Mouse (Mus musculus) brown adipose tissue, adult 24 weeks (tissue): ENCODE results near the gene Mtmr11. TPM values are rescaled to one million over a fixed set of nuclear protein-coding genes. Genes with fewer than 3 reads are reported as not detected.
"Not testable (repeated sequence)": the region's sequence is repeated elsewhere in the genome, so short reads cannot be mapped to it uniquely, and the experiment has no call there.

Experiments used
- H3K27ac ChIP-seq: fragments of 200-500 bp; replicated peaks from 2 replicates; pipeline ENCODE4 v1.5.1; 2012; ENCODE audit warnings: low read depth, mild to moderate bottlenecking, low read length
- H3K4me1 ChIP-seq: fragments of 200-500 bp; 2 replicates; pipeline ENCODE4 v1.6.1; 2012; ENCODE audit warnings: low read length, mixed read lengths; ENCODE audit not compliant: control insufficient read depth, insufficient read depth, insufficient read length
- H3K4me3 ChIP-seq: fragments of 200-500 bp; 2 replicates; pipeline ENCODE4 v1.5.1; 2012; ENCODE audit warnings: low read depth, mild to moderate bottlenecking, low read length, moderate library complexity; ENCODE audit not compliant: insufficient read depth
- polyA plus RNA-seq: library from polyadenylated mRNA; stranded (reverse); fragments of >200 nt; gene quantifications from 2 replicates; pipeline ENCODE4 v1.2.4, GENCODE M21; 2012; ENCODE audit not compliant: missing spikeins, insufficient read depth, insufficient read length

The Mtmr11 gene
- polyA plus RNA-seq, 1 experiment: 2.9 TPM

GRCm38 (mm10) chr3:96219661-96220130 is 57.9 kb downstream of the Mtmr11 start, which contains the start of the genes Bola1 and Hist2h2ab:
Gene Bola1, minus strand, starts transcription at chr3:96219709.
Gene Hist2h2ab, plus strand, starts transcription at chr3:96219865.
- peak within 1 kb of the TSS; percentile 89 for H3K27ac ChIP-seq
- H3K4me3 ChIP-seq: peak within 1 kb of the TSS; percentile 85
- peaks cover 6% of the 10 kb centered on the region for H3K4me1 ChIP-seq

- not testable (repeated sequence) for H3K4me1 ChIP-seq
- peak overlapping the region; percentile 85 for H3K4me3 ChIP-seq
- H3K27ac ChIP-seq: peak overlapping the region; percentile 87
These were observed 58.4 kb downstream of the Mtmr11 start for GRCm38 (mm10) chr3:96220131-96220764.

- peak within 1 kb of the TSS; percentile 87 for H3K27ac ChIP-seq
- H3K4me3 ChIP-seq: peak within 1 kb of the TSS; percentile 85
These were observed 59.2 kb downstream of the Mtmr11 start, which contains the start of the genes Hist2h2ac and Hist2h2be for GRCm38 (mm10) chr3:96220765-96221639. Gene Hist2h2ac, minus strand, starts transcription at chr3:96220880. Gene Hist2h2be, plus strand, starts transcription at chr3:96221119.

More at GRCm38 (mm10) chr3:96220765-96221639, 59.2 kb downstream of the Mtmr11 start, which contains the start of the genes Hist2h2ac and Hist2h2be:
- H3K4me1 ChIP-seq: peaks cover 6% of the 10 kb centered on the region

Other genes starting within 250 kb of the Mtmr11 start
- 78.5 and 88.8 TPM in 2 replicates for gene Anp32e, start 232.8 kb upstream of the Mtmr11 start, polyA plus RNA-seq
- gene Plekho1, start 166.0 kb upstream of the Mtmr11 start, polyA plus RNA-seq: 8.8 and 13.9 TPM in 2 replicates
- gene Vps45, start 103.5 kb upstream of the Mtmr11 start, polyA plus RNA-seq: 16.6 and 23.7 TPM in 2 replicates
- gene Otud7b, start 57.5 kb upstream of the Mtmr11 start, polyA plus RNA-seq: 6.9 and 8.3 TPM in 2 replicates
- 11.4 and 13.6 TPM in 2 replicates for gene Sf3b4, start 10.3 kb downstream of the Mtmr11 start, polyA plus RNA-seq
- not detected in 2 replicates for gene Sv2a, start 19.1 kb downstream of the Mtmr11 start, polyA plus RNA-seq
- 36.7 and 42.5 TPM in 2 replicates for gene Bola1, start 57.7 kb downstream of the Mtmr11 start, polyA plus RNA-seq
- not detected in 2 replicates for gene Hist2h2ab, start 57.9 kb downstream of the Mtmr11 start, polyA plus RNA-seq
- not detected in 2 replicates for gene Hist2h2ac, start 58.9 kb downstream of the Mtmr11 start, polyA plus RNA-seq
- 13.2 and 16.0 TPM in 2 replicates for gene Hist2h2be, start 59.1 kb downstream of the Mtmr11 start, polyA plus RNA-seq
- 3.3 and 5.7 TPM in 2 replicates for gene Hist2h3c2, start 77.1 kb downstream of the Mtmr11 start, polyA plus RNA-seq
- 115 and 122 TPM in 2 replicates for gene Hist2h2aa2, start 78.3 kb downstream of the Mtmr11 start, polyA plus RNA-seq
- not detected in 2 replicates for gene Hist2h2aa1, start 83.5 kb downstream of the Mtmr11 start, polyA plus RNA-seq
- not detected in 2 replicates for gene Hist2h3c1, start 84.7 kb downstream of the Mtmr11 start, polyA plus RNA-seq
- gene Hist2h4, start 101.3 kb downstream of the Mtmr11 start, polyA plus RNA-seq: 0.83 and 1.6 TPM in 2 replicates
- not detected in 2 replicates for gene Hist2h3b, start 106.7 kb downstream of the Mtmr11 start, polyA plus RNA-seq
- gene Hist2h2bb, start 107.7 kb downstream of the Mtmr11 start, polyA plus RNA-seq: not detected in 2 replicates
- 1.3 and 2.1 TPM in 2 replicates for gene Fcgr1, start 132.0 kb downstream of the Mtmr11 start, polyA plus RNA-seq